Mouse (Mus musculus) thymus, postnatal 25 days (tissue): ENCODE measurements around the gene Sord.

Source experiments
- DNase-seq: peaks from one replicate; pipeline ENCODE4 v3.0.0; 2022

Gene Sord

GRCm38 (mm10) chr2:122304544-122304943, 70.0 kb downstream of the Sord start:
- no peak for DNase-seq

- DNase-seq, result no peak
These were observed 70.7 kb downstream of the Sord start for GRCm38 (mm10) chr2:122305097-122305892.

- DNase-seq, result no peak
These were observed 71.6 kb downstream of the Sord start for GRCm38 (mm10) chr2:122306184-122306583.

- no peak for DNase-seq
These were observed 75.1 kb downstream of the Sord start for GRCm38 (mm10) chr2:122309647-122310046.

GRCm38 (mm10) chr2:122311561-122311960, 77.0 kb downstream of the Sord start:
- no peak for DNase-seq

- DNase-seq, result peak; percentile 75
These were observed 78.3 kb downstream of the Sord start for GRCm38 (mm10) chr2:122312722-122313417.

- DNase-seq, result no peak
These were observed 79.0 kb downstream of the Sord start, which contains the start of gene Duoxa1 for GRCm38 (mm10) chr2:122313536-122313935. Gene Duoxa1, minus strand, starts transcription at chr2:122313730.
